Mouse (Mus musculus) thymus, adult 2 months (tissue): ENCODE results near the gene Trim66.

Source experiments
- CTCF ChIP-seq: fragments of 200-500 bp; IDR thresholded peaks from 2 replicates; pipeline ENCODE4 v1.5.1; 2012; ENCODE audit warnings: mild to moderate bottlenecking, control low read depth, low read length, moderate library complexity, borderline replicate concordance; ENCODE audit not compliant: control insufficient read depth, poor library complexity, insufficient read depth; ENCODE audit errors: extremely low read depth
- POLR2A ChIP-seq: fragments of 200-500 bp; IDR thresholded peaks from 2 replicates; pipeline ENCODE4 v1.6.1; 2012; ENCODE audit warnings: mild to moderate bottlenecking, low read length, control low read depth, moderate library complexity; ENCODE audit not compliant: control insufficient read depth, poor library complexity, insufficient read depth; ENCODE audit errors: extremely low read depth

GRCm38 (mm10) chr7:109405491-109405890 lies 102.4 kb downstream of the Trim66 start:
- no peak for TF ChIP-seq CTCF
- TF ChIP-seq POLR2A: no peak
